Mouse (Mus musculus): Measurements from ENCODE around the gene Fgf15.

DNA sequence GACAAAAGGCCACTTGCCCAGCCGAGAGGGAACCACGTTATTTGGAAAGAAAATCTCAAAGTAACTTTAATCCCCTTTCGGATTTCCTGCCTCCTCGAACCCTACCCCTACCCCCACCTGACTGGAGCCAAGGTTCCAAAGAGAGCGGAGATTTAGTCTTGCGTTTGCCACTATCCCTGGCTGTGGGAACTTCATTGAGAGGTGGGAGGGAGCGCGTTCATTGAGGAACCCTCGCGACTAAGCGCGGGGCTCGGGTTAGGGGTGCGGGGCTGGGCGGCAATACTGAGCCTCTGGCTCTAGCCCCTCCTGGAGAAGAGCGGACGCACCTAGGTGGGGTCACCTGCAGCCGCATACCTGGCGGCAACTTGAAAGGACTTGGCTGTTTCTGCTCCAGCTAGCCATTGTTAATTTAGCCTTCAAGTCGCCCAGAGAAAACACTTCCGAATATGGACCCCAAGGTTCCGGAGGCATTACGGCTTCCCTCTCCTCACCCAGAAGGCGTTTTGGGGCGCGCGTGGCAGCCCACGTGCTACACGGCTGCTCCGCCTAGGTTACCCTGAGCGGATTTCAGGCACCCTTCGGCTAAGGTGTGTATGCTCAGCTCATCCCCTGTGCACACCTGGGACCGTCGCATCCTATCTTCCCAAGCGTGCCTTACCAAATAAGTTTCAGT is 45.9 kb downstream of the Fgf15 start:
- TF ChIP-seq CTCF (IDR thresholded peaks at IDR 0.05; ENCODE audit: low read depth): no peak
- TF ChIP-seq EP300 (optimal IDR thresholded peaks at IDR 0.05): no peak

Measured in stomach, postnatal 0 days (tissue).